Mouse (Mus musculus) olfactory bulb, adult 2 months (tissue): ENCODE results near the gene BC005561. TPM values are rescaled to one million over a fixed set of nuclear protein-coding genes. Genes with fewer than 3 reads are reported as not detected.
A peak's percentile ranks its signal among the peaks of the same experiment; 100 is the strongest.

Source experiments
- H3K27ac ChIP-seq: fragments of 200-500 bp; 2 replicates; pipeline ENCODE4 v1.5.1; 2012; ENCODE audit warnings: low read depth, low read length; ENCODE audit not compliant: insufficient read depth
- H3K4me1 ChIP-seq: fragments of 200-500 bp; 2 replicates; pipeline ENCODE4 v1.6.1; 2012; ENCODE audit warnings: low read length; ENCODE audit not compliant: control insufficient read depth, insufficient read depth
- H3K4me3 ChIP-seq: fragments of 200-500 bp; 2 replicates; pipeline ENCODE4 v1.5.1; 2012; ENCODE audit warnings: mild to moderate bottlenecking, low read depth, low read length, moderate library complexity; ENCODE audit not compliant: insufficient read depth
- CTCF ChIP-seq: fragments of 200-500 bp; IDR thresholded peaks from 2 replicates; pipeline ENCODE4 v1.5.1; 2012; ENCODE audit warnings: low read depth, mild to moderate bottlenecking, low read length, moderate library complexity; ENCODE audit not compliant: insufficient read depth
- POLR2A ChIP-seq: fragments of 200-500 bp; IDR thresholded peaks from 2 replicates; pipeline ENCODE4 v1.6.1; 2012; ENCODE audit warnings: mild to moderate bottlenecking, low read depth, low read length, moderate library complexity; ENCODE audit not compliant: insufficient read depth
- WGBS: fragments of 180-500 bp; shearing (Covaris S2); methylation state at CpG from one replicate; pipeline ENCODE4 v1.1.7; 2018; 5-methylcytosine and 5-hydroxymethylcytosine counted together
- polyA plus RNA-seq: library from polyadenylated mRNA; stranded (reverse); fragments of >200 nt; gene quantifications from 2 replicates; pipeline ENCODE4 v1.2.4, GENCODE M21; 2012; ENCODE audit warnings: low replicate concordance; ENCODE audit not compliant: missing spikeins, insufficient read depth, insufficient read length

Gene BC005561
- polyA plus RNA-seq, 1 experiment = not detected

DNA sequence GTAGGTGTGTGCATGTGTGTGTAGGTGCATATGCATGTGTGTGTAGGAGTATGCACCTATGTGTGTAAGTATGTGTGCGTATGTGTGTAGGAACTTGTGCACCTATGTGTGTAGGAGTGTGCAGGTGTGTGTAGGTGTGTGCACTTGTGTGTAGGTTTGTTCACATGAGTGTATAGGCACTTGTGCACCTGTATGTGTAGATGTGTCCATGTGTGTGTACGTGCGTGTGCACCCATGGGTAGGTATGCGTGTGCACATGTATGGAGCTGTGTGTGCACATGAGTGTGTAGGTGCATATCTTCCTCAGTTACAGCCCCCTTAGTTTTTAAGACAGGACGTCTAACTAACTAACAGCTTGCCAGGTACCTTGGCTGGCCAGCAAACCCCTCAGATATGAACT lies 39.6 kb upstream of the BC005561 start:
- no peak overlapping the region for H3K27ac ChIP-seq
- no peak for TF ChIP-seq CTCF
- no peak for TF ChIP-seq POLR2A
- no peaks in the 10 kb centered on the region; the same call in 1 of the 2 replicates for H3K4me1 ChIP-seq
- no peak overlapping the region for H3K4me3 ChIP-seq
- 93% methylated on average over 5 of the region's 5 CpGs for WGBS

DNA sequence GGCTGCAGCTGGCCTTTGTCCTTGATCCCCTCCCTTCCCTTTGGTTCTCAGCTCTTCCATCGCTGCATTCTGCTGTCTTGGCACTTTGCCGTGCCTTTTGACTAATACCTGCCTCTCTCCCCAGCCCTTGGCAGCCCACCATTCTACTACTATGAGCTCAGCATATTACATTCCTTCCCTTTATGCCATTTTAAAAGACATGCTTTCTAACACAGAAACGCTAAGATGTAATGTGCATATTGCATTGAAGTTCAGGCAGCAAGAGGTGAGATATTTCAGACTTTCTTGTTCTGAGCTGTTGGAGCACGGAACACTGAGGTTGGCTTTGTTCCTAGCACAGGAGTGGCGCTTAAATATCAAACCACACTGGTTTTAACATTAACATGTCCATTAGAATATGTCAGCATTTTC lies 37.2 kb upstream of the BC005561 start:
- Histone ChIP-seq H3K4me3 (no peak overlapping the region), H3K27ac (no peak overlapping the region), H3K4me1 (no peaks in the 10 kb centered on the region)
- TF ChIP-seq CTCF (no peak), POLR2A (no peak)
- 57% methylated on average over 5 of the region's 5 CpGs for WGBS

DNA sequence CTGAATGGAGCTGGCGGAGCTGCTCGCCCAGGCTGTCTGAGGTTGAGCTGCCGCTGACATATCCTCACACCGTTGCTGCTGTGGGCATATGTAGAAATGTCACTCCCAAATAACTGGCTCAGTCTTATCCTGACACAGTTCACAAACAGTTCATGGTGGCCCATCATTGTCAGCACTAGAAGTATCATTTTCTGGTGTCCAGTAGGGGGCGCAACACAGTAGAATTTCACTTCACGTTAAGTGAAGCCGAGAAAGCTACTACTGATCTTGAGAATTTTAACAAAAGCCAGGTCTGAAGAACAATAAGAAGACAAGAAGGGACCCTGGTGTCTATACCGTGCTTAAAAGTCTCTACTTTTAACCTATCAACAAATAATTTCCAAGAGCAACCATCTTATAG lies 35.8 kb upstream of the BC005561 start:
- Histone ChIP-seq H3K27ac (no peak overlapping the region), H3K4me3 (no peak overlapping the region), H3K4me1 (no peaks in the 10 kb centered on the region)
- no peak for TF ChIP-seq CTCF
- no peak for TF ChIP-seq POLR2A
- WGBS = 86% methylated on average over 8 of the region's 8 CpGs

DNA sequence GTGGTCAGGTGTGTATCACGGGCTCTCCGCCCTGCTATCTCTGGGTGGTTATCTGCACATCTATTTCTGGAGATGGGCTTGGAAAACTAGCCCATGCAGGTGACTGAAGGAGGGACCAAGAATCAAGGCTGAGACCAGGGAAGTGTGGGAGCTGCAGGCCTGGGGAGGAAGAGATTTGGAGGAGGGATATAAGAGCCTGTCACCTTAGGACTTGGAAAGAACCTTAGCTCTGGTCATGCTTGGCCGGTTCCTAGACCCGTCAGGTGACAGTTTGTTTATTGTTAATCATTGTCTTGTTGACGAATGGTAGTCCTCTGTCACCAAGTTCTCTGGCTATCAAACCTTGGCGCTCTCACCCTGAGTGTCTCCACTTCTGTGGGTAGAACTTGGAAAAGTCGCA lies 27.8 kb upstream of the BC005561 start:
- Histone ChIP-seq H3K4me1 (peaks cover 5% of the 10 kb centered on the region), H3K27ac (no peak overlapping the region), H3K4me3 (no peak overlapping the region)
- 94% methylated on average over 7 of the region's 7 CpGs for WGBS
- TF ChIP-seq POLR2A = no peak
- TF ChIP-seq CTCF = no peak

DNA sequence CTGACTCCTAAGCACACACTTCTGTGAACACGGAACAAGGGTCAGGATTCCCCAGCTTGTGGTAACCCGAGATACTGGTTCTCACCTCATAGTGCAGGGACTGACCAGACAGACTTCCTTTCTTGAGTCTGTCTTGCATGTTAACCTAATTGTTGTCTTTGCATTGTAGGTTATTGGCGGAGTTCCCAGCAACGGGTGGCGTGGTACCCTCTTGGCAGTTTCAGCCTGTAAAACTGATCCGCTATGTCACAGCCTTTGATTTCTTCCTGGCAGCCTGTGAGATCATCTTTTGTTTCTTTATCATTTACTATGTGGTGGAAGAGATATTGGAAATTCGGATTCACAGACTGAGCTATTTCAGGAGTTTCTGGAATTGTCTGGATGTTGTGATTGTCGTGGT lies 25.3 kb upstream of the BC005561 start:
- WGBS = 23% methylated on average over 8 of the region's 8 CpGs
- H3K4me1 ChIP-seq = peaks cover 5% of the 10 kb centered on the region
- peak overlapping the region; percentile 88 for H3K27ac ChIP-seq
- TF ChIP-seq POLR2A (no peak), CTCF (no peak)
- no peak overlapping the region for H3K4me3 ChIP-seq

DNA sequence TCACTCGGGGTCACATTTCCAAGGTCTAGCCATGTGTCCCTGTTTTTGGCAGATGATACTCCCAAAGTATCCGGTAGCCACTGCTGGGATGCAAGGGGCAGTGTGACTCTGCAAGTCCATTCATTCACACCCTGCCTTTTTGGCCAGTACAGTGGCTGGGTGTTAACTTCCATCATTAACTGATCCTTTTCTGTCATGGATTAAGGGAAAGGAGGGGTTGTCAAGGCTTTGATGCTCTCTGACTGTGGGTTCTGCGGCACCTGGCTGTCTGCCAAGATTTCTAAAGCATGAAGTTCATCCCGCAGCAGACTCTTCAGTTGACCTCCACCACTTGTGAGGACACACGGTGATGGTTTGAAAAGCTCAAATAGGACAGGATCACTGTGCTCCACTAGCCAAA lies 16.6 kb upstream of the BC005561 start:
- Histone ChIP-seq H3K27ac (no peak overlapping the region), H3K4me3 (no peak overlapping the region), H3K4me1 (no peaks in the 10 kb centered on the region)
- TF ChIP-seq POLR2A = no peak
- no peak for TF ChIP-seq CTCF
- 50% methylated on average over 5 of the region's 5 CpGs for WGBS

DNA sequence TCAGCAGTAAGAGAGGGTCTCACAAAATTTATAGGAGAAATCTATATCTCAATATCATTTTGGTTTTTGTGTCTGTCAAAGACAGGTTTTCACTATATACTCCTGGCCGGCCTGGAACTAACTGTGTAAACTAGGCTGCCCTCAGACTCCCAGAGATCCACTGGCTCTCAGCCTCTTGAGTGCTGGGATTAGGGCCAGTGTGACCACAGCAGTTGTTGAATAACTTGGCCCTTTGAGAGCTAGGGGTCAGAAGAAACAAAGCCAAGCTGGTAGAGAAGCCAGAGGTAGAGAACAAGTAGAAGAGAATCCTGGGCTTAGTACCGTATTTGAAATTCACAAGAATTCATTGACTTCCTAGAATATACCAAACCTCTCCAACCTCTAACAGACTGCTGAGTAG lies 3.3 kb upstream of the BC005561 start:
- TF ChIP-seq CTCF (no peak), POLR2A (no peak)
- Histone ChIP-seq H3K27ac (no peak overlapping the region), H3K4me1 (no peaks in the 10 kb centered on the region), H3K4me3 (no peak overlapping the region)
- 88% methylated on average over 2 of the region's 2 CpGs for WGBS

DNA sequence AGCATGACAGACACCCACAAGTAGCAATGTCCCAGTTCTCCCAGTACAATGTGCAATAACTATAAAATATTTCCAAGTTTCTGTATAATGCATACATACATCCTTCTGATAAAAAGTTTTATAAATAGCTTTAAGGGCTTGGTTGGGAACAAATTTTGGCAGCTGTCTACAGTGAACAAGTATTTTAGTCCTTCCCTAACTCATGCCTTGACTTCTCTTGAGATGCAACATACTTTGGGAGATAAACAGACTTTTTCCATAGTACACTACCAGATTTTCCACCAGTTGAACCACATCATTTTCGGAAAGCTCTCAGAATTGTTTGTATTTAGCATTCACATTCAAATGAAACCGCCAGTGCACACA lies 340 bp upstream of the BC005561 start:
- 0% methylated on average over 2 of the region's 2 CpGs for WGBS

DNA sequence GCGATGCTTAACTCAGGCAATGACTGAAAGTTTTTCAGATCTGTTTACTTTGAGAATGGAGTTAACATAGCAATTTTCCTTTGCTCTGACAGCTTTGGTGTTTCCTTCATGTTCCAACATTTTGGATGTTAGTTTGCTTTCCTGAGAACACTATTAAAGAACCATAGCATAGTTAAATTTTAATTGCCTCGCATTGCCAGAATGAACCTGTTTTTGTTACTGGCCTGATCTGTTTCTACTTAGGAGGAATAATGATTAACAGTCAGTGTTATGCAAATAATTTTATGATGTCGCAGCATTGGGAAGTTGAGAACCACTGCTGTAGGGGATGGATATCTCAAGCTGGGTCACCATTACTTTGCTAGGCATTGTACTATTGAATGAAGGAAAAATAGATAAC lies 3.1 kb downstream of the BC005561 start:
- peaks cover 3% of the 10 kb centered on the region; the same call in 1 of the 2 replicates for H3K4me1 ChIP-seq

More for the DNA sequence above, 340 bp upstream of the BC005561 start:
- no peak overlapping the region for H3K27ac ChIP-seq
- TF ChIP-seq POLR2A (no peak), CTCF (no peak)
- peaks cover 3% of the 10 kb centered on the region; the same call in 1 of the 2 replicates for H3K4me1 ChIP-seq
- H3K4me3 ChIP-seq = peak overlapping the region; percentile 97

DNA sequence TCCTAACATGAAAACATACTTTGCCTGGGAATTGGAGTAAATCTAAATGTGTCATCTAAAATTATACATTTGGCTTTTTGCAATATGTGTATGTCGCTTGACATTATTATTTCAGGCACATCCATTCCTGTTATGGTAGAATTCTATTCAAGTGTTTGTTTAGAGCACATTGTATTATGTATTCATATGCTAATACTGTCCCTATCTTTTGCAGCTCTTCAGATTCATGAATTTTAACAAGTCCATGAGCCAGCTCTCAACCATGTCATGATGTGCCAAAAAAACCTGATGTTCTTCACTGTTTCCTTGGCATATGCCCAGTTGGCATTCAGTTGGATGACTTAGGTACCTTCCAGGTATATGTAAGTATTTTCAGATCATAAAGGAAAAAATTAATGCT lies 30.5 kb downstream of the BC005561 start:
- Histone ChIP-seq H3K4me3 (no peak overlapping the region), H3K4me1 (no peaks in the 10 kb centered on the region), H3K27ac (no peak overlapping the region)
- TF ChIP-seq CTCF (no peak), POLR2A (no peak)
- WGBS = 29% methylated on average over 1 of the region's 1 CpGs

More for the DNA sequence above, 3.1 kb downstream of the BC005561 start:
- Histone ChIP-seq H3K4me3 (no peak overlapping the region), H3K27ac (no peak overlapping the region)
- WGBS = 80% methylated on average over 3 of the region's 3 CpGs
- TF ChIP-seq CTCF = no peak
- TF ChIP-seq POLR2A = no peak
